Mouse (Mus musculus): Measurements from ENCODE around the gene Cxcl3. TPM values are rescaled to one million over a fixed set of nuclear protein-coding genes. Genes with fewer than 3 reads are reported as not detected.

Gene Cxcl3
- total and polyA plus RNA-seq, 2 experiments from 2014 or later: not detected

DNA sequence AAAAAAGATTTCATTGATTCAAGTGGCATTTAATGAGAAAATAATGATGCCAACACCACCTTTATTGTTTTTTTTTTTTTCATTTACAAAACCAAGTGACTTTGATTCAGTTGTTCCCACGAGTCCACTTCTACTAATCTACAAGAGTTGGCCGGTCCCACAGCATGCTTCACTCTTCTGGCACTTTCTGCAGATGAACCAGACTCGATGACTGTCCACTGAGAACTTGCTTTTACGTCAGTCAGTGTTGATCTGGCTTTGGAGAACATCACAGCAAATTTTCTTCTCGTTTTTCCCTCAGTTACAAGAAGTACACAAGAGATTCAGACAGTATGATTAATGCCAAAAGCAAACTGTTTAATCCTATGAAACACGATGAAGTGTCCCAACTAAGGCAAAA, 7.0 kb upstream of the Cxcl3 start:
- no peak overlapping the region for H3K9ac ChIP-seq (replicated peaks; ENCODE audit: low read depth, low read length)
- TF ChIP-seq CTCF (IDR thresholded peaks at IDR 0.05; ENCODE audit: low read depth): no peak
- TF ChIP-seq EP300 (IDR thresholded peaks at IDR 0.05; ENCODE audit: low read depth): no peak
- no peaks in the 10 kb centered on the region for H3K9me3 ChIP-seq (replicated peaks; ENCODE audit: control insufficient read depth, low read length)
- H3K27me3 ChIP-seq (ENCODE audit: control insufficient read depth, insufficient read depth, low read length): no peaks in the 10 kb centered on the region
- no peaks in the 10 kb centered on the region for H3K4me1 ChIP-seq (ENCODE audit: control insufficient read depth, insufficient read depth)
- H3K4me3 ChIP-seq (ENCODE audit: low read depth, low read length): no peak overlapping the region
- no peak overlapping the region for H3K27ac ChIP-seq (ENCODE audit: low read depth)
- no peak for ATAC-seq (ENCODE audit: insufficient read depth, low read depth)
- H3K4me2 ChIP-seq (ENCODE audit: low read depth, low read length): no peak overlapping the region
- WGBS: 58% methylated on average over 6 of the region's 6 CpGs
- no peaks in the 10 kb centered on the region for H3K36me3 ChIP-seq (replicated peaks; ENCODE audit: control insufficient read depth, insufficient read depth, low read length)
- DNase-seq (ENCODE audit: low spot score): no peak

DNA sequence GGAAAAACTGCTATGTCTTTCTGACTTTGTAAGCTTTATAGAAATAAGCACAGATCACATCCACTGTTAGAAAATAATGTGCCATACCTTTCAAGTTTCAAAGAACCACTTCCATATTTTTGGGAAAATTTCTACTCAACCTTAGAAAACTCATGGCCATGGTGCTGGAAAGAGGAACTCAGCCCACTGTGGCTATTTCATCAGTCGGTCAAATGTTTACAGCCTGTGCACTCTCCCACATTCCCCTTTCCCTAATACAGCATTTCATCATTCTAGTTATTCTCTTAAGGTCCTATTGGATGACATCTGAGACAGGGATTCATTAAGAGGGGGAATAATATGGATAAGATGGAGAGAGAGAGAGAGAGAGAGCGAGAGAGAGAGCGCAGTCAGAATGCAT, 2.2 kb upstream of the Cxcl3 start:
- no peak for TF ChIP-seq EP300 (IDR thresholded peaks at IDR 0.05; ENCODE audit: low read depth)
- no peak for TF ChIP-seq CTCF (IDR thresholded peaks at IDR 0.05; ENCODE audit: low read depth)
- 79% methylated on average over 3 of the region's 3 CpGs for WGBS

DNA sequence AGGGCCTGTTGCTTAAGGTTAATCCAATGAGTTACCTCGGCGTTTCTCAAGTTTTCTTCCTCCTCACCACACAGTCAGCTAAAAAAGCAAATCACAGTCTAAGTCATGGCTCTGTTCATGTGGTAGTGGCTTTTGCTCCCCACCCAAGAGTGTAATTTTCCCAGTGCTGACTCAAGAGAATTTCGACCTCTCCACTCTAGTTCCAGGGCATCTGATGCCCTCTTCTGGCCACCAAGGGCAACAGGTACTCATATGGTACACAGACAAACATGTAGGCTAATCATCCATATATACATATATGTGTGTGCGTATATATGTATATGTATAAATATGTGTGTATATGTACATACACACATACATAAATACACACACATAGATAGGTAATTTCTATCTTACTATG, 2.2 kb downstream of the Cxcl3 start:
- H3K9me3 ChIP-seq (replicated peaks; ENCODE audit: control insufficient read depth, low read length): no peaks in the 10 kb centered on the region
- ATAC-seq (ENCODE audit: insufficient read depth, low read depth) (no peak), DNase-seq (ENCODE audit: low spot score) (no peak)
- H3K27me3 ChIP-seq (ENCODE audit: control insufficient read depth, insufficient read depth, low read length): no peaks in the 10 kb centered on the region
- H3K4me2 ChIP-seq (ENCODE audit: low read depth, low read length): no peak overlapping the region
- WGBS: 68% methylated on average over 4 of the region's 4 CpGs
- no peaks in the 10 kb centered on the region for H3K36me3 ChIP-seq (replicated peaks; ENCODE audit: control insufficient read depth, insufficient read depth, low read length)
- H3K9ac ChIP-seq (replicated peaks; ENCODE audit: low read depth, low read length): no peak overlapping the region
- H3K4me1 ChIP-seq (ENCODE audit: control insufficient read depth, insufficient read depth): peaks cover 3% of the 10 kb centered on the region; the same call in 1 of the 2 replicates
- no peak overlapping the region for H3K27ac ChIP-seq (ENCODE audit: low read depth)
- TF ChIP-seq CTCF (IDR thresholded peaks at IDR 0.05; ENCODE audit: low read depth) (no peak), EP300 (IDR thresholded peaks at IDR 0.05; ENCODE audit: low read depth) (no peak)
- no peak overlapping the region for H3K4me3 ChIP-seq (ENCODE audit: low read depth, low read length)

More for the DNA sequence above, 2.2 kb upstream of the Cxcl3 start:
- Histone ChIP-seq H3K4me1 (ENCODE audit: control insufficient read depth, insufficient read depth) (peaks cover 3% of the 10 kb centered on the region; the same call in 1 of the 2 replicates), H3K27me3 (ENCODE audit: control insufficient read depth, insufficient read depth, low read length) (no peaks in the 10 kb centered on the region), H3K36me3 (replicated peaks; ENCODE audit: control insufficient read depth, insufficient read depth, low read length) (no peaks in the 10 kb centered on the region), H3K4me2 (ENCODE audit: low read depth, low read length) (no peak overlapping the region), H3K4me3 (ENCODE audit: low read depth, low read length) (no peak overlapping the region), H3K9me3 (replicated peaks; ENCODE audit: control insufficient read depth, low read length) (no peaks in the 10 kb centered on the region), H3K27ac (ENCODE audit: low read depth) (no peak overlapping the region), H3K9ac (replicated peaks; ENCODE audit: low read depth, low read length) (no peak overlapping the region)
- ATAC-seq (ENCODE audit: insufficient read depth, low read depth): no peak
- DNase-seq (ENCODE audit: low spot score): no peak

- H3K9me3 ChIP-seq (replicated peaks; ENCODE audit: control insufficient read depth, low read length): no peaks in the 10 kb centered on the region
- 58% methylated on average over 11 of the region's 11 CpGs for WGBS
- no peaks in the 10 kb centered on the region for H3K36me3 ChIP-seq (replicated peaks; ENCODE audit: control insufficient read depth, insufficient read depth, low read length)
- TF ChIP-seq EP300 (IDR thresholded peaks at IDR 0.05; ENCODE audit: low read depth) (no peak), CTCF (IDR thresholded peaks at IDR 0.05; ENCODE audit: low read depth) (no peak)
- H3K4me1 ChIP-seq (ENCODE audit: control insufficient read depth, insufficient read depth): peaks cover 3% of the 10 kb centered on the region; the same call in 1 of the 2 replicates
- H3K4me2 ChIP-seq (ENCODE audit: low read depth, low read length): no peak overlapping the region
- no peak overlapping the region for H3K9ac ChIP-seq (replicated peaks; ENCODE audit: low read depth, low read length)
- H3K4me3 ChIP-seq (ENCODE audit: low read depth, low read length): no peak overlapping the region
- no peaks in the 10 kb centered on the region for H3K27me3 ChIP-seq (ENCODE audit: control insufficient read depth, insufficient read depth, low read length)
- no peak overlapping the region for H3K27ac ChIP-seq (ENCODE audit: low read depth)
- no peak for DNase-seq (ENCODE audit: low spot score)
- ATAC-seq (ENCODE audit: insufficient read depth, low read depth): no peak
Observed at GRCm38 (mm10) chr5:90789306-90790073, 3.6 kb downstream of the Cxcl3 start.

DNA sequence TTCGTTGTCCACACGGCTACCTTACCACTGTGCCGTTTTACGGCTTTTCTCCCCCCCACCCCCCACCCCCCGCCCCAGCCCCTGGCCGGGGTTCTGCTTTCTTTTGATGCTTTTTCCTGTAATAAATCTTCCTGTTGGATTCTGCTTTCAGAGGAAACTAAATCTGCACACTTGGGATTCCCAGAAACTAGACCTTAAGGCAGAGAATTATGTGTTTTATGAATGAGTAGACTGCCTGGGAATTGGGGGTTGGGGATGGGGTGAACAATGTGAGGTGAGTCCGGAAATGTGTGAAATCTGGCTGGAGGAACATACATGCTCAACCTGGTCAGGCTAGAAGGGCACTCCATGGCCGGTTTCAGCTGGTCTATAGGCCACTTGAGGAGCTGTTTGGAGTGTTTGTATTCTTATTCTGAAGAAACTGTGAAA, 4.2 kb downstream of the Cxcl3 start:
- DNase-seq (ENCODE audit: low spot score) (no peak), ATAC-seq (ENCODE audit: insufficient read depth, low read depth) (no peak)
- no peak overlapping the region for H3K9ac ChIP-seq (replicated peaks; ENCODE audit: low read depth, low read length)
- no peak overlapping the region for H3K4me3 ChIP-seq (ENCODE audit: low read depth, low read length)
- no peaks in the 10 kb centered on the region for H3K27me3 ChIP-seq (ENCODE audit: control insufficient read depth, insufficient read depth, low read length)
- H3K36me3 ChIP-seq (replicated peaks; ENCODE audit: control insufficient read depth, insufficient read depth, low read length): no peaks in the 10 kb centered on the region
- 60% methylated on average over 8 of the region's 8 CpGs for WGBS
- no peaks in the 10 kb centered on the region for H3K9me3 ChIP-seq (replicated peaks; ENCODE audit: control insufficient read depth, low read length)
- TF ChIP-seq EP300 (IDR thresholded peaks at IDR 0.05; ENCODE audit: low read depth): no peak
- TF ChIP-seq CTCF (IDR thresholded peaks at IDR 0.05; ENCODE audit: low read depth): no peak
- H3K4me2 ChIP-seq (ENCODE audit: low read depth, low read length): no peak overlapping the region
- H3K27ac ChIP-seq (ENCODE audit: low read depth): no peak overlapping the region
- peaks cover 3% of the 10 kb centered on the region; the same call in 1 of the 2 replicates for H3K4me1 ChIP-seq (ENCODE audit: control insufficient read depth, insufficient read depth)
